Mouse (Mus musculus): Measurements from ENCODE around the gene ccdc198. TPM values are rescaled to one million over a fixed set of nuclear protein-coding genes. Genes with fewer than 3 reads are reported as not detected.

ccdc198 gene
- polyA plus RNA-seq (2012; fragmentation: generic; extraction: Trizol) = not detected

GRCm38 (mm10) chr14:49245126-49245714 is at the start of gene ccdc198:
Gene ccdc198 (minus strand): TSS chr14:49245474.

GRCm38 (mm10) chr14:49171867-49172581 is 73.2 kb downstream of the ccdc198 start, which contains the start of gene Naa30:
Gene Naa30 (plus strand): TSS chr14:49172226.

Other genes starting within 250 kb of the ccdc198 start
- gene Ap5m1, start 179.4 kb downstream of the ccdc198 start, polyA plus RNA-seq (2012; fragmentation: generic; extraction: Trizol) = 1 to 10 TPM in 1 of 2 experiments, under 1 TPM in 1; 0.15 to 1.7 TPM
- 1 to 10 TPM in 1 of 2 experiments, under 1 TPM in 1; 0.50 to 2.2 TPM for gene Exoc5, start 178.8 kb downstream of the ccdc198 start, polyA plus RNA-seq (2012; fragmentation: generic; extraction: Trizol)
- 1 to 10 TPM; 3.0 to 3.4 TPM for gene Naa30, start 73.2 kb downstream of the ccdc198 start, polyA plus RNA-seq (2012; fragmentation: generic; extraction: Trizol)

Data from C3H10T1/2 (cell line).